Mouse (Mus musculus): ENCODE data around the gene Fam208a.

GRCm38 (mm10) chr14:27428573-27428972 is at the start of gene Fam208a:
- TF ChIP-seq JUND (conservative IDR thresholded peaks at IDR 0.05; ENCODE audit: low read depth, low read length) = no peak
- TF ChIP-seq CTCF (conservative IDR thresholded peaks at IDR 0.05 in 1 of 2, IDR thresholded peaks at IDR 0.05 in 1 of 2; ENCODE audit: low read depth in 2 of 2, low read length in 2 of 2) = no peak

Measured in CH12.LX (cell line).